Mouse (Mus musculus) embryonic facial prominence, embryonic 12.5 days (tissue): ENCODE measurements at regions not wholly inside any gene's neighbourhood (a gene's known extent, or its start where the extent isn't known, plus 50 kb on each side); places are given as distances from the start of the nearest gene placed in this dataset.

Experiments
- ATAC-seq: fragments of 200-750 bp; cut with Nextera tagmentation; 2 replicates; pipeline ENCODE4 v1.8.0; 2017; ENCODE audit not compliant: insufficient number of reproducible peaks, insufficient read depth, low FRiP score, low TSS enrichment
- H3K27ac ChIP-seq: fragments of 300-500 bp; sonication (generic); 2 replicates; pipeline ENCODE4 v1.5.1; 2016; ENCODE audit warnings: mild to moderate bottlenecking
- H3K27me3 ChIP-seq: fragments of 300-500 bp; sonication (generic); 2 replicates; pipeline ENCODE4 v1.6.1; 2016; ENCODE audit warnings: mild to moderate bottlenecking, moderate library complexity
- H3K36me3 ChIP-seq: fragments of 300-500 bp; sonication (generic); 2 replicates; pipeline ENCODE4 v1.6.1; 2016; ENCODE audit warnings: mild to moderate bottlenecking
- H3K4me1 ChIP-seq: fragments of 300-500 bp; sonication (generic); 2 replicates; pipeline ENCODE4 v1.6.1; 2016
- H3K4me2 ChIP-seq: fragments of 300-500 bp; sonication (generic); replicated peaks from 2 replicates; pipeline ENCODE4 v1.6.1; 2016; ENCODE audit warnings: mild to moderate bottlenecking, moderate library complexity
- H3K4me3 ChIP-seq: fragments of 300-500 bp; sonication (generic); 2 replicates; pipeline ENCODE4 v1.5.1; 2016; ENCODE audit warnings: mild to moderate bottlenecking
- H3K9ac ChIP-seq: fragments of 300-500 bp; sonication (generic); 2 replicates; pipeline ENCODE4 v1.6.1; 2016; ENCODE audit warnings: mild to moderate bottlenecking, moderate library complexity
- H3K9me3 ChIP-seq: fragments of 300-500 bp; sonication (generic); 2 replicates; pipeline ENCODE4 v1.6.1; 2016; ENCODE audit warnings: mild to moderate bottlenecking, moderate library complexity
- WGBS: fragments of 180-500 bp; shearing (Covaris S2); methylation state at CpG from one replicate; pipeline ENCODE4 v1.1.7; 2016; 5-methylcytosine and 5-hydroxymethylcytosine counted together

GRCm38 (mm10) chr13:69242544-69243296 lies 243.4 kb upstream of the Adcy2 start:
- Histone ChIP-seq H3K4me2 (no peak overlapping the region), H3K36me3 (no peaks in the 10 kb centered on the region), H3K27me3 (no peaks in the 10 kb centered on the region), H3K9me3 (no peaks in the 10 kb centered on the region), H3K4me1 (no peaks in the 10 kb centered on the region), H3K9ac (no peak overlapping the region), H3K27ac (no peak overlapping the region), H3K4me3 (no peak overlapping the region)
- WGBS, result 78% methylated on average over 14 of the region's 14 CpGs
- no peak for ATAC-seq

GRCm38 (mm10) chr13:69250334-69251129 lies 251.2 kb upstream of the Adcy2 start:
- H3K4me3 ChIP-seq, result no peak overlapping the region
- 80% methylated on average over 4 of the region's 4 CpGs for WGBS
- no peaks in the 10 kb centered on the region for H3K36me3 ChIP-seq
- H3K4me2 ChIP-seq, result no peak overlapping the region
- no peaks in the 10 kb centered on the region for H3K9me3 ChIP-seq
- no peak for ATAC-seq
- no peaks in the 10 kb centered on the region for H3K4me1 ChIP-seq
- H3K27ac ChIP-seq, result no peak overlapping the region
- no peak overlapping the region for H3K9ac ChIP-seq
- H3K27me3 ChIP-seq, result no peaks in the 10 kb centered on the region

GRCm38 (mm10) chr13:69251130-69251561 lies 251.8 kb upstream of the Adcy2 start:
- H3K27ac ChIP-seq, result no peak overlapping the region
- no peaks in the 10 kb centered on the region for H3K4me1 ChIP-seq
- no peaks in the 10 kb centered on the region for H3K9me3 ChIP-seq
- H3K4me3 ChIP-seq, result no peak overlapping the region
- H3K27me3 ChIP-seq, result no peaks in the 10 kb centered on the region
- no peaks in the 10 kb centered on the region for H3K36me3 ChIP-seq
- ATAC-seq, result no peak
- H3K4me2 ChIP-seq, result no peak overlapping the region
- no peak overlapping the region for H3K9ac ChIP-seq
- WGBS, result 80% methylated on average over 6 of the region's 6 CpGs

- Histone ChIP-seq H3K4me3 (no peak overlapping the region), H3K4me2 (no peak overlapping the region), H3K4me1 (no peaks in the 10 kb centered on the region), H3K27me3 (no peaks in the 10 kb centered on the region), H3K9me3 (0 out of 2 replicates have a peak, but pooled peaks cover 4% of the 10 kb centered on the region), H3K9ac (no peak overlapping the region), H3K27ac (no peak overlapping the region), H3K36me3 (no peaks in the 10 kb centered on the region)
- WGBS, result 84% methylated on average over 10 of the region's 10 CpGs
- ATAC-seq, result peak; percentile 81; the same call in 1 of the 2 replicates
Observed at GRCm38 (mm10) chr13:69252335-69252734, 253.0 kb upstream of the Adcy2 start.

- Histone ChIP-seq H3K27me3 (no peaks in the 10 kb centered on the region), H3K4me3 (no peak overlapping the region)
- no peak for ATAC-seq
Observed at GRCm38 (mm10) chr13:69260485-69260884, 261.1 kb upstream of the Adcy2 start.

GRCm38 (mm10) chr13:69260972-69261371 lies 261.6 kb upstream of the Adcy2 start:
- Histone ChIP-seq H3K4me3 (no peak overlapping the region), H3K4me2 (no peak overlapping the region), H3K27ac (no peak overlapping the region), H3K9me3 (0 out of 2 replicates have a peak, but pooled peaks cover 7% of the 10 kb centered on the region), H3K4me1 (no peaks in the 10 kb centered on the region), H3K9ac (no peak overlapping the region), H3K36me3 (no peaks in the 10 kb centered on the region), H3K27me3 (no peaks in the 10 kb centered on the region)
- 66% methylated on average over 4 of the region's 4 CpGs for WGBS
- no peak for ATAC-seq

More at GRCm38 (mm10) chr13:69260485-69260884, 261.1 kb upstream of the Adcy2 start:
- Histone ChIP-seq H3K9me3 (0 out of 2 replicates have a peak, but pooled peaks cover 7% of the 10 kb centered on the region), H3K9ac (no peak overlapping the region), H3K4me2 (no peak overlapping the region), H3K27ac (no peak overlapping the region), H3K36me3 (no peaks in the 10 kb centered on the region), H3K4me1 (no peaks in the 10 kb centered on the region)
- WGBS, result 79% methylated on average over 5 of the region's 5 CpGs

GRCm38 (mm10) chr13:69263722-69264121 lies 264.4 kb upstream of the Adcy2 start:
- no peaks in the 10 kb centered on the region for H3K36me3 ChIP-seq
- H3K4me3 ChIP-seq, result no peak overlapping the region
- H3K4me2 ChIP-seq, result no peak overlapping the region
- no peaks in the 10 kb centered on the region for H3K9me3 ChIP-seq
- H3K4me1 ChIP-seq, result no peaks in the 10 kb centered on the region
- H3K27ac ChIP-seq, result no peak overlapping the region
- no peak overlapping the region for H3K9ac ChIP-seq
- no peaks in the 10 kb centered on the region for H3K27me3 ChIP-seq
- 81% methylated on average over 3 of the region's 3 CpGs for WGBS
- no peak for ATAC-seq

GRCm38 (mm10) chr13:69266071-69266470 lies 266.7 kb upstream of the Adcy2 start:
- Histone ChIP-seq H3K27me3 (no peaks in the 10 kb centered on the region), H3K9me3 (no peaks in the 10 kb centered on the region), H3K4me3 (no peak overlapping the region), H3K4me1 (no peaks in the 10 kb centered on the region), H3K4me2 (no peak overlapping the region), H3K27ac (no peak overlapping the region), H3K36me3 (no peaks in the 10 kb centered on the region), H3K9ac (no peak overlapping the region)
- ATAC-seq, result no peak
- 41% methylated on average over 1 of the region's 1 CpGs for WGBS

- WGBS, result 22% methylated on average over 3 of the region's 3 CpGs
- H3K27me3 ChIP-seq, result no peaks in the 10 kb centered on the region
- no peaks in the 10 kb centered on the region for H3K36me3 ChIP-seq
- H3K9me3 ChIP-seq, result no peaks in the 10 kb centered on the region; the same call in 1 of the 2 replicates
- H3K9ac ChIP-seq, result no peak overlapping the region
- no peak overlapping the region for H3K4me3 ChIP-seq
- ATAC-seq, result no peak
- no peak overlapping the region for H3K4me2 ChIP-seq
- H3K27ac ChIP-seq, result no peak overlapping the region
- no peaks in the 10 kb centered on the region for H3K4me1 ChIP-seq
Observed at GRCm38 (mm10) chr13:69272506-69272905, 261.0 kb upstream of the Nsun2 start.

- no peaks in the 10 kb centered on the region for H3K9me3 ChIP-seq
- no peaks in the 10 kb centered on the region for H3K36me3 ChIP-seq
- H3K27me3 ChIP-seq, result no peaks in the 10 kb centered on the region
- no peak overlapping the region for H3K9ac ChIP-seq
- H3K4me3 ChIP-seq, result no peak overlapping the region
- no peak overlapping the region for H3K4me2 ChIP-seq
- H3K4me1 ChIP-seq, result no peaks in the 10 kb centered on the region
- H3K27ac ChIP-seq, result no peak overlapping the region
- WGBS, result 77% methylated on average over 8 of the region's 8 CpGs
- no peak for ATAC-seq
Observed at GRCm38 (mm10) chr13:69279647-69280046, 253.9 kb upstream of the Nsun2 start.

- Histone ChIP-seq H3K27me3 (no peaks in the 10 kb centered on the region), H3K4me1 (no peaks in the 10 kb centered on the region), H3K9ac (no peak overlapping the region), H3K4me2 (no peak overlapping the region), H3K36me3 (no peaks in the 10 kb centered on the region), H3K9me3 (no peaks in the 10 kb centered on the region), H3K4me3 (no peak overlapping the region), H3K27ac (no peak overlapping the region)
- no peak for ATAC-seq
- 92% methylated on average over 1 of the region's 1 CpGs for WGBS
Observed at GRCm38 (mm10) chr13:69294483-69294882, 239.1 kb upstream of the Nsun2 start.

GRCm38 (mm10) chr13:69303316-69303715 lies 230.2 kb upstream of the Nsun2 start:
- no peak for ATAC-seq
- H3K4me1 ChIP-seq, result no peaks in the 10 kb centered on the region
- 85% methylated on average over 2 of the region's 2 CpGs for WGBS
- H3K4me2 ChIP-seq, result no peak overlapping the region
- H3K36me3 ChIP-seq, result no peaks in the 10 kb centered on the region
- H3K9me3 ChIP-seq, result no peaks in the 10 kb centered on the region
- no peaks in the 10 kb centered on the region for H3K27me3 ChIP-seq
- H3K27ac ChIP-seq, result no peak overlapping the region
- no peak overlapping the region for H3K4me3 ChIP-seq
- no peak overlapping the region for H3K9ac ChIP-seq
